Mouse (Mus musculus) cerebellum, adult 11 months (tissue): Measurements from ENCODE around the gene Bcar3.

Experiments
- DNase-seq: peaks from one replicate; pipeline ENCODE4 v3.0.0; 2022

Gene Bcar3

GRCm38 (mm10) chr3:122518231-122518736 lies 224.3 kb downstream of the Bcar3 start:
- DNase-seq: no peak

GRCm38 (mm10) chr3:122519082-122519481 lies 225.1 kb downstream of the Bcar3 start:
- no peak for DNase-seq

DNA sequence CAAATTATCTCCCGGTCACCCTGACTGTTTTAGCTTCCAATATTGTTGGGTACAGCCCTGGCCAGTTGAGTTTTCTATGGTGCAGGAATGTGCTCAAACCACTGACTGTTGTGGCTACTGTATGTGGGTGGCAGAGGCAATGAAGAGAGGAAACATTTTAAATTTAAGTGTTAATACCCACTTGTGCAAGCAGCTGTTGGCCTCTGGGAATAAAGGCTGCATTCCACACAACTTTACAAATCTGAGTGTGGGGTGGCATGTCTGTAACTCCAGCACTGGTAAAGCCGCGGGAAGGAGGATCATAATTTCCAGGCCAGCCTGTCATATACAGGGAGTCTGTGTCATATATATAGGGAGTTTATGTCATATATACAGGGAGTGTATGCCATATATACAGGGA lies 226.4 kb downstream of the Bcar3 start:
- no peak for DNase-seq

DNA sequence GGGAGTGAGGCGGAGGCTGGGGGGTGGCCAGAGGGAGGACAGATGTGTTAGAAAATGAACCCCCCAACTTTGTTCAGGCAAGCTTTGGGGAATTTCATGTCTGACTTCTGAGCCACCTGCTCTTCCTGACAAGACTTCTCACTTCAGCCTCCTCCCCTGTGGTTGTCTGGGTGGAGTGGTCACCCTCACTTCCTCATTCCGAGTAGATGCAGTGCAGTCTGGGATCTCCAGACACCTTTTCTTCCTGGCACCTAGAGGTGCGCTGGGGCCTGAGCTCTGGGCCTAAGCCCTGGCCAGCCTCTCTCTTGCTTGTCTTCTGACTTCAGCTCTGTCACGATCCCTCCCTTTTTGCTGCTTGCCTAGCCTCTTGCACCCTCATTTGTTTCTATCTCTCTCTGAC lies 226.9 kb downstream of the Bcar3 start:
- no peak for DNase-seq

DNA sequence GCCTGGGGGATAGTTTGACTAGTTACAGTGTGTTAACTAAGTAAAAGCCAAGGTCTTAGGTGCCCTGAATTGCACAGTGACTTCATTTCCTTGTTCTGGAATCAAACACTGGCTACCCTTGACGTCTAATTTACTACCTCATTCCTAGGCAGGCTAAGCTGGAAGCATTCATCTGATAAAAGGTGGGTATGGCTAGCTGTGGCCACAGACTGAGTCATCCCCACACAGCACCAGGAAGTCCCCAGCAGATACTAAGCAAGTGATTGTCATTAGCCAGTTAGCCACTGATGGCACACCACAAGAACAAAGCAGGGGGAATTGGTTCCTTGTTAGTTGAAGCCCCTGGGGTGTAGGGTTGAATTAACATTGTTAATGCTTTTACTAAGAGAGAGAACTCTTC lies 227.4 kb downstream of the Bcar3 start:
- no peak for DNase-seq

DNA sequence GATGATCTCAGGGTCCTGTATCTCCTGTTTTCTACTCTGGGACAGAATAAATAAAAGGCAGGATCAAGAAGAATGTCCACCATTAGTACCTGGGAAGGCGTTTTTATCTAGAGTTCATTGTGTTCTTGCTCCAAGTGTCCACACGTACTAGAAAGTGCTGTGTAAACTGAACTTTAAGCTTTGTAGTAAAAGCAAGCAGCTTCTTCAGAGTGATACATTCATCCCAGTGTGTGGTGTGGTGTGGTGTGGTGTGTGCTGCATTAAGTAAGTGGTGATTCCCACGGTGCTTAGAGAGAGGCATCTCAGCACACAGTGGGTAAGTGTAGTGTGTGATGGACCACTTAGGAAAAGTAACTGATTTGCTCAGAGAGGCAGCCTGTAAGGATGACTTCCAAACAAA lies 234.5 kb downstream of the Bcar3 start:
- DNase-seq: no peak

DNA sequence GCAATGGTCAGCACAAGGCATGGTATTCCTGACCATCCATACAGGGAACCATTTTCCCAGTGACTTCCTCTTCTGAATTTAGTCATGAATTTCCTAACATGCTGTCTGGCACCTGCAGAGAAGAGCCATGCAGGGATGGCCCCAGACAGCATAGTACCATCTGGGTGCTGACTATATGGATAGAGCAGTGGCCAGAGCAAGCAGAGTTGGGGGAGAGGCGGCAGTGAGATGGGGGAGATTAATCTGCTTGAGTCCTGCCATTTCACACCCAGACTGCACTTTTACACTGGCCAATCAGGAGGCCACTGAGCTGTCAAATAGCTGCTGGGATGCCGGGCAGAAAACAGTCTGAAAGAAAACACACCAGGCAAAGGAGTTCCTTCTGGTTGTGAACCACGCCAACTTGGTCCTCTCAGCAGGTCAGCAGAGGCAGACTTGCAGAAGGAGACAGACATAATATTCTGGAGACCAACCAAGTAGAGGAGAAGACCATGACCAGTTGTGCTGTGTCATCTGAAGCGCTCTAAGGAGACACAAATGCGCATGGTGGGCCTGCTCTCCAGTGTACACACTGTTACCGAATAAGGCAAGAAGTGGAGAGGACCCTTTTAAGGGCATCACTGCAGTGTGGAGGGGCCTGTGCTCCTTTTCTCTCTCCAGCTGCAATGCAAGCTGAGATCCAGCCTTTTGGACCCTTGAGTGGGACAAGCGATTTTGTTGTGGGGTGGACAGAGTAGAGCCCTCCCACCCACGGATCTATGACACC lies 242.2 kb downstream of the Bcar3 start:
- DNase-seq: no peak

- no peak for DNase-seq
Observed at GRCm38 (mm10) chr3:122538851-122539250, 244.9 kb downstream of the Bcar3 start.

- no peak for DNase-seq
Observed at GRCm38 (mm10) chr3:122539961-122540690, 246.2 kb downstream of the Bcar3 start.

DNA sequence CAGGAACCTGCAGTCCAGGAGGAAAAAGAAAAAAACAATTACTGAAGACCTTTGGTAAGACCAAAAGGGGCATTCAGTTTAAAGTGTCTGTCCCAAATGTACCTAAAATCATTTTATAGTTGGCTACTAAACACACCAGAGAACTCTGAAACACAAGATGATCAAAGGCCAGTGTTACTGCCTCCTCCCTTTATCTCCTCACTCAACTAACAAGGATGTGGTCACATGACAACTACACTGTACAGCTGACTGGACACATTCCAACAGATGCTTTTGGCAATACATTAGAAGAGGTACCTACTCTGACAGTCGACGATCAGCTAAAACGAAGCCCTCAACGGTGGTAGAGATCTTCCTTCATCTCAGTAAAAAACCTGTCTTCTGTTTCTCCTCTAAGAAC lies 247.0 kb downstream of the Bcar3 start:
- no peak for DNase-seq

DNA sequence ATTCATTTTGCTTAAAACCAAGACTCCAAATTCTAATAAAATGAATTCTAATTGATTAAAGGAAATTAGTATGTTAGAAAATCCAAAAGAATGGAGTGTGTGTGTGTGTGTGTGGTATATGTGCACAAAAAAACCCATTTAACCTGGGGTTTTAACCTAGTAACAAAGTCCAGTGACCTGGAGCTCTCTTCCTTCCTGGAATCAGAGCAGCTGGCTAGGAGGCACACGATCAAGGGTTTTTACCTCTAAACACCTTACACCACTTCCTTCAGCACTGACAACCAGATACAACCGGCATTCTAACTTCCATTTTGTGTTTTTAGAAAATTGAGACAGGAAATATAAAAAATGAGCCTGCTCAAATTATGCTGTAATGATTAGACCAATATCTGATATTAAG lies 251.4 kb downstream of the Bcar3 start:
- DNase-seq: no peak

DNA sequence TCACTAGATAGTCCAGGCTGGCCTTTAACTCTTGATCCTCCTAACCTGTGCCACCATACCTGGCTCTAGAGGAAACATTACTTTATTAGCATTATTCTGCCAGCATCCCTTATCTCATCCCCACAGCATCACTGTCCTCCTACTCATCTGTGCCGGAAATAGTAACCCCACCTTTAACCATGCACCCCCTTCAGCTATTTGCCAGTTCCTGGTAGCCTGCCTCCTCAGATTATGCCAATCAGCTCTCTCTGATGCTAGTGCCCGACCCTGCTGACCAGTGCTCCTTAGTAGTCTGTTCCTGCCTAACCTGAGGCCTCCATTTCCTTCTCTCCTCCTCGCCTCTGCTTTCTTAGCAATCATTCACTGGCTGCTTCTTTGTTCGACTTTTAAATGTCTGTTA lies 253.5 kb downstream of the Bcar3 start:
- no peak for DNase-seq

- DNase-seq: no peak
Observed at GRCm38 (mm10) chr3:122551174-122551573, 257.2 kb downstream of the Bcar3 start.

DNA sequence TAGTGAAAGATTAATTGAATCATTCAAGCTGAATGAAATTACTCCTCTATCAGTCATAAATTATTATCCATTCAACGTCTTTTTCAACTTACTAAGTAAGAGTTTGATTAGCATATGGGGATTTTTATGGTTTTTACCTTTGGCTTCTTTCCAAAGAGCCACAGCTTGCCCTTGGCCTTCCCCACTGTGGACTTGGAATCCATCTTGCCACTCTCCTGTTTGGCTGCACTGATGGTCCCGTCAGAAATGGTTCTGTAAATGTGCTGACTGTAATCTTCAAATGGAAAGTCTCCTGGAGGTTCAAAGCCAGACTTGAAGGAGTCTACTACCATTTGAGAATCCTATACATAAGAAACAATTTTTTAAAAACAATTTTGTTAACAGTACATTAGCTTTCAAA lies 263.8 kb downstream of the Bcar3 start:
- DNase-seq: no peak

DNA sequence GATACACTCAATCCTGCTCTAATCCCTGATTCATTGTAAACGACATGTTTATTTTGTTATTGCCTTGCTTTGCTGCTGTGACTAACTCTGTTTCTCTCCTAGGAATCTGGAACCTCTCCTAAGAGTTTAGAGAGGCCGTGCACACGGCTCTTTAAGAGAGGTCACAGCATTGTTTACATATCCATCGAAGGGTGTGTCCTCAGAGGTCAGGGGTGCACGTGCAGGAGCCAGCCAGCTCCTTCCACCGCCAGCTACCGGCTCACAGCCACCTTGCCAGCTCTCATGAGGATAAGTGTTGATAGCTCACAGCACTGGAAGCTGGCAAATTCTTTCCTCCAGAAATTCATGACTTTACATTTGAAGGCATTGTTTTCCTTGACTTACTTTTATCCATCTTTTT lies 271.3 kb downstream of the Bcar3 start:
- DNase-seq: no peak

- DNase-seq: no peak
Observed at GRCm38 (mm10) chr3:122566112-122566511, 272.2 kb downstream of the Bcar3 start.

- DNase-seq: no peak
Observed at GRCm38 (mm10) chr3:122566549-122566948, 272.6 kb downstream of the Bcar3 start.

GRCm38 (mm10) chr3:122573426-122574286 lies 279.7 kb downstream of the Bcar3 start:
- no peak for DNase-seq

DNA sequence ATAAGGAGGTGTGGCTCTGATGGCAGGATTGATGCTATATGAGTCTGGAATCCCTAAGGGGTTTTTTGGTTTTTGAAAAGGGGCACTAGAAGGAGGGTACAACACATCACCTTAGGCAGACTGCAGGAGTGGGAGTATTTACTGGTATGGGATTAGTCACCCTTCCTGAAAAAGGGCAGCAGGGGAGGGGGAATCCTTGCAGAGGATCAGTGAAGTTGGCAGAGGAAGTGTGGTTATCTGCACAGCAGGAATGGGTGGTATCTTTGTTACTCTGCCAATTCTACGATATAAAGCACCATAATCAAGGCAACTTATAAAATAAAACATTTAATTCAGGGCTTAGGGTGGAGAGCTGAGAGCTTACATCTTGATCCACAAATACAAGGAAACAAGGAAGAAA lies 281.0 kb downstream of the Bcar3 start:
- no peak for DNase-seq

DNA sequence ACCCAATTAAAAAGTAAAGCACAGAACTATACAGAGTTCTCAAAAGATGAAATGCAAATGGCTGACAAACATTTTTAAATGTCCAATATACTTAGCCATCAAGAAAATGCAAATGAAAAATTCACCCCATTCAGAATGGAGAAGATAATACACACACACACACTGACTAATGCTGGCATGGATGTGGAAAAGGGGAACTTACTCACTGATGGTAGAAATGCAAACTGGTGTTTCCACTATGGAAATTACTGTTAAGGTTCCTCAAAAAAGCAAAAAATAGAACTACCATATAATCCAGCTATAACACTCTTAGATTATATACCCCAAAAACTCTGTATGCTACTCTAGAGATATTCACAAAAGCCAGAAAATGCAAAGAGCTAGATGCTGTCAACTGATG lies 283.4 kb downstream of the Bcar3 start:
- no peak for DNase-seq
